Mouse (Mus musculus) kidney, embryonic 15.5 days (tissue): ENCODE measurements at regions not wholly inside any gene's neighbourhood (a gene's known extent, or its start where the extent isn't known, plus 50 kb on each side); places are given as distances from the start of the nearest gene placed in this dataset.

Source experiments
- ATAC-seq: fragments of 200-750 bp; cut with Nextera tagmentation; replicated peaks from 2 replicates; pipeline ENCODE4 v1.8.0; 2017; ENCODE audit warnings: moderate TSS enrichment; ENCODE audit not compliant: low FRiP score
- H3K27ac ChIP-seq: fragments of 300-500 bp; sonication (generic); 2 replicates; pipeline ENCODE4 v1.5.1; 2015; ENCODE audit warnings: mild to moderate bottlenecking, inconsistent platforms
- H3K27me3 ChIP-seq: fragments of 300-500 bp; sonication (generic); 2 replicates; pipeline ENCODE4 v1.6.1; 2015; ENCODE audit warnings: inconsistent platforms
- H3K36me3 ChIP-seq: fragments of 300-500 bp; sonication (generic); 2 replicates; pipeline ENCODE4 v1.6.1; 2015; ENCODE audit warnings: inconsistent platforms
- H3K4me1 ChIP-seq: fragments of 300-500 bp; sonication (generic); 2 replicates; pipeline ENCODE4 v1.6.1; 2015; ENCODE audit warnings: inconsistent platforms
- H3K4me2 ChIP-seq: fragments of 300-500 bp; sonication (generic); 2 replicates; pipeline ENCODE4 v1.6.1; 2015; ENCODE audit warnings: moderate library complexity, mild to moderate bottlenecking, inconsistent platforms
- H3K4me3 ChIP-seq: fragments of 300-500 bp; sonication (generic); replicated peaks from 2 replicates; pipeline ENCODE4 v1.5.1; 2015; ENCODE audit warnings: mild to moderate bottlenecking, inconsistent platforms
- H3K9ac ChIP-seq: fragments of 300-500 bp; sonication (generic); 2 replicates; pipeline ENCODE4 v1.6.1; 2015; ENCODE audit warnings: mild to moderate bottlenecking, inconsistent platforms
- H3K9me3 ChIP-seq: fragments of 300-500 bp; sonication (generic); replicated peaks from 2 replicates; pipeline ENCODE4 v1.6.1; 2016; ENCODE audit warnings: inconsistent platforms
- WGBS: fragments of 180-500 bp; shearing (Covaris S2); methylation state at CpG from one replicate; pipeline ENCODE4 v1.1.7; 2015; ENCODE audit warnings: mixed read lengths; 5-methylcytosine and 5-hydroxymethylcytosine counted together

GRCm38 (mm10) chr17:68134373-68134772, 130.5 kb upstream of the Arhgap28 start:
- Histone ChIP-seq H3K36me3 (no peaks in the 10 kb centered on the region), H3K4me3 (no peak overlapping the region), H3K27ac (no peak overlapping the region), H3K4me1 (0 out of 2 replicates have a peak, but pooled peaks cover 4% of the 10 kb centered on the region), H3K9ac (no peak overlapping the region), H3K4me2 (no peak overlapping the region), H3K9me3 (no peaks in the 10 kb centered on the region), H3K27me3 (no peaks in the 10 kb centered on the region)
- ATAC-seq, result no peak
- WGBS, result 50% methylated on average over 10 of the region's 10 CpGs

- Histone ChIP-seq H3K4me2 (no peak overlapping the region), H3K9ac (no peak overlapping the region), H3K27me3 (no peaks in the 10 kb centered on the region), H3K4me3 (no peak overlapping the region), H3K9me3 (no peaks in the 10 kb centered on the region), H3K27ac (no peak overlapping the region), H3K36me3 (no peaks in the 10 kb centered on the region), H3K4me1 (0 out of 2 replicates have a peak, but pooled peaks cover 1% of the 10 kb centered on the region)
- no peak for ATAC-seq
- WGBS, result 61% methylated on average over 5 of the region's 5 CpGs
Measured at GRCm38 (mm10) chr17:68135436-68135835, 131.5 kb upstream of the Arhgap28 start.

GRCm38 (mm10) chr17:68143307-68143706, 130.3 kb upstream of the L3mbtl4 start:
- no peak overlapping the region for H3K4me3 ChIP-seq
- 84% methylated on average over 7 of the region's 7 CpGs for WGBS
- H3K4me2 ChIP-seq, result no peak overlapping the region
- H3K36me3 ChIP-seq, result no peaks in the 10 kb centered on the region
- no peak for ATAC-seq
- no peaks in the 10 kb centered on the region for H3K27me3 ChIP-seq
- no peak overlapping the region for H3K9ac ChIP-seq
- no peaks in the 10 kb centered on the region for H3K4me1 ChIP-seq
- H3K9me3 ChIP-seq, result no peaks in the 10 kb centered on the region
- H3K27ac ChIP-seq, result no peak overlapping the region

GRCm38 (mm10) chr17:68149237-68149792, 124.3 kb upstream of the L3mbtl4 start:
- H3K36me3 ChIP-seq, result no peaks in the 10 kb centered on the region
- no peak for ATAC-seq
- no peak overlapping the region for H3K27ac ChIP-seq
- no peaks in the 10 kb centered on the region for H3K4me1 ChIP-seq
- no peak overlapping the region for H3K4me3 ChIP-seq
- H3K27me3 ChIP-seq, result no peaks in the 10 kb centered on the region
- 92% methylated on average over 10 of the region's 10 CpGs for WGBS
- H3K9me3 ChIP-seq, result no peaks in the 10 kb centered on the region
- H3K4me2 ChIP-seq, result no peak overlapping the region
- no peak overlapping the region for H3K9ac ChIP-seq

- ATAC-seq, result no peak
- no peak overlapping the region for H3K4me3 ChIP-seq
- no peaks in the 10 kb centered on the region for H3K27me3 ChIP-seq
- no peak overlapping the region for H3K27ac ChIP-seq
- H3K36me3 ChIP-seq, result no peaks in the 10 kb centered on the region
- WGBS, result 92% methylated on average over 11 of the region's 11 CpGs
- H3K9me3 ChIP-seq, result no peaks in the 10 kb centered on the region
- H3K9ac ChIP-seq, result no peak overlapping the region
- H3K4me1 ChIP-seq, result no peaks in the 10 kb centered on the region
- no peak overlapping the region for H3K4me2 ChIP-seq
Measured at GRCm38 (mm10) chr17:68152438-68153120, 121.0 kb upstream of the L3mbtl4 start.

- Histone ChIP-seq H3K4me1 (0 out of 2 replicates have a peak, but pooled peaks cover 8% of the 10 kb centered on the region), H3K9ac (no peak overlapping the region), H3K4me2 (no peak overlapping the region), H3K27me3 (no peaks in the 10 kb centered on the region), H3K36me3 (no peaks in the 10 kb centered on the region), H3K9me3 (no peaks in the 10 kb centered on the region), H3K27ac (no peak overlapping the region), H3K4me3 (no peak overlapping the region)
- 86% methylated on average over 4 of the region's 4 CpGs for WGBS
- ATAC-seq, result no peak
Measured at GRCm38 (mm10) chr17:68154879-68155278, 118.7 kb upstream of the L3mbtl4 start.

- Histone ChIP-seq H3K4me2 (no peak overlapping the region), H3K27me3 (no peaks in the 10 kb centered on the region), H3K9ac (no peak overlapping the region), H3K27ac (peak overlapping the region; percentile 47), H3K4me3 (no peak overlapping the region), H3K4me1 (0 out of 2 replicates have a peak, but pooled peaks cover 8% of the 10 kb centered on the region), H3K36me3 (no peaks in the 10 kb centered on the region), H3K9me3 (no peaks in the 10 kb centered on the region)
- ATAC-seq, result 0 out of 2 replicates have a peak, but pooled peaks have one; percentile 69
- WGBS, result 43% methylated on average over 13 of the region's 13 CpGs
Measured at GRCm38 (mm10) chr17:68158172-68158651, 115.4 kb upstream of the L3mbtl4 start.

- Histone ChIP-seq H3K4me3 (no peak overlapping the region), H3K27ac (no peak overlapping the region), H3K9ac (no peak overlapping the region), H3K36me3 (no peaks in the 10 kb centered on the region), H3K27me3 (no peaks in the 10 kb centered on the region), H3K4me1 (peaks cover 20% of the 10 kb centered on the region), H3K9me3 (no peaks in the 10 kb centered on the region), H3K4me2 (no peak overlapping the region)
- 78% methylated on average over 2 of the region's 2 CpGs for WGBS
- no peak for ATAC-seq
Measured at GRCm38 (mm10) chr17:68161107-68161506, 112.5 kb upstream of the L3mbtl4 start.

GRCm38 (mm10) chr17:68163545-68163944, 110.1 kb upstream of the L3mbtl4 start:
- H3K4me2 ChIP-seq, result no peak overlapping the region
- H3K4me1 ChIP-seq, result peaks cover 15% of the 10 kb centered on the region
- no peak for ATAC-seq
- H3K4me3 ChIP-seq, result no peak overlapping the region
- H3K9ac ChIP-seq, result no peak overlapping the region
- 0 out of 2 replicates have a peak overlapping the region, but pooled peaks have one; percentile 32 for H3K27ac ChIP-seq
- 64% methylated on average over 4 of the region's 4 CpGs for WGBS
- no peaks in the 10 kb centered on the region for H3K27me3 ChIP-seq
- no peaks in the 10 kb centered on the region for H3K36me3 ChIP-seq
- H3K9me3 ChIP-seq, result no peaks in the 10 kb centered on the region

GRCm38 (mm10) chr17:68164666-68165065, 108.9 kb upstream of the L3mbtl4 start:
- Histone ChIP-seq H3K9ac (no peak overlapping the region), H3K9me3 (no peaks in the 10 kb centered on the region), H3K4me3 (no peak overlapping the region), H3K27me3 (no peaks in the 10 kb centered on the region), H3K36me3 (no peaks in the 10 kb centered on the region), H3K27ac (peak overlapping the region; percentile 20; the same call in 1 of the 2 replicates), H3K4me1 (peaks cover 12% of the 10 kb centered on the region), H3K4me2 (no peak overlapping the region)
- 73% methylated on average over 2 of the region's 2 CpGs for WGBS
- ATAC-seq, result 0 out of 2 replicates have a peak, but pooled peaks have one; percentile 18

- no peak overlapping the region for H3K4me2 ChIP-seq
- peaks cover 12% of the 10 kb centered on the region for H3K4me1 ChIP-seq
- ATAC-seq, result 0 out of 2 replicates have a peak, but pooled peaks have one; percentile 15
- no peaks in the 10 kb centered on the region for H3K36me3 ChIP-seq
- H3K27ac ChIP-seq, result peak overlapping the region; percentile 20; the same call in 1 of the 2 replicates
- no peak overlapping the region for H3K4me3 ChIP-seq
- H3K9ac ChIP-seq, result no peak overlapping the region
- no peaks in the 10 kb centered on the region for H3K27me3 ChIP-seq
- no peaks in the 10 kb centered on the region for H3K9me3 ChIP-seq
- WGBS, result 47% methylated on average over 15 of the region's 15 CpGs
Measured at GRCm38 (mm10) chr17:68165171-68165825, 108.3 kb upstream of the L3mbtl4 start.

- Histone ChIP-seq H3K4me2 (no peak overlapping the region), H3K9ac (no peak overlapping the region), H3K36me3 (no peaks in the 10 kb centered on the region), H3K9me3 (no peaks in the 10 kb centered on the region), H3K27ac (no peak overlapping the region), H3K4me1 (peaks cover 12% of the 10 kb centered on the region), H3K4me3 (no peak overlapping the region), H3K27me3 (no peaks in the 10 kb centered on the region)
- no peak for ATAC-seq
- WGBS, result 77% methylated on average over 4 of the region's 4 CpGs
Measured at GRCm38 (mm10) chr17:68166397-68166796, 107.2 kb upstream of the L3mbtl4 start.
